Mouse (Mus musculus): ENCODE measurements at regions not wholly inside any gene's neighbourhood (a gene's known extent, or its start where the extent isn't known, plus 50 kb on each side); places are given as distances from the start of the nearest gene placed in this dataset.

- Histone ChIP-seq H3K4me1 (no peaks in the 10 kb centered on the region), H3K4me2 (no peak overlapping the region), H3K9ac (no peak overlapping the region), H3K4me3 (no peak overlapping the region), H3K9me3 (no peaks in the 10 kb centered on the region), H3K27ac (no peak overlapping the region), H3K36me3 (replicated peaks) (no peaks in the 10 kb centered on the region), H3K27me3 (replicated peaks) (no peaks in the 10 kb centered on the region)
- WGBS = 89% methylated on average over 3 of the region's 3 CpGs
- no peak for ATAC-seq (replicated peaks)
Measured at GRCm38 (mm10) chr15:37166744-37167143, 159.2 kb upstream of the Zfp706 start.

- Histone ChIP-seq H3K4me3 (no peak overlapping the region), H3K27ac (no peak overlapping the region), H3K27me3 (replicated peaks) (no peaks in the 10 kb centered on the region), H3K9ac (no peak overlapping the region), H3K9me3 (no peaks in the 10 kb centered on the region), H3K4me1 (no peaks in the 10 kb centered on the region), H3K36me3 (replicated peaks) (no peaks in the 10 kb centered on the region), H3K4me2 (no peak overlapping the region)
- 32% methylated on average over 12 of the region's 12 CpGs for WGBS
- ATAC-seq (replicated peaks) = no peak
Measured at GRCm38 (mm10) chr15:37165887-37166507, 158.4 kb upstream of the Zfp706 start.

- Histone ChIP-seq H3K4me2 (no peak overlapping the region), H3K9ac (no peak overlapping the region), H3K4me3 (no peak overlapping the region), H3K4me1 (no peaks in the 10 kb centered on the region), H3K9me3 (no peaks in the 10 kb centered on the region), H3K27ac (no peak overlapping the region), H3K27me3 (replicated peaks) (no peaks in the 10 kb centered on the region), H3K36me3 (replicated peaks) (no peaks in the 10 kb centered on the region)
- WGBS = 53% methylated on average over 2 of the region's 2 CpGs
- no peak for ATAC-seq (replicated peaks)
Measured at GRCm38 (mm10) chr15:37165216-37165615, 157.6 kb upstream of the Zfp706 start.

GRCm38 (mm10) chr15:37164191-37165135 lies 156.9 kb upstream of the Zfp706 start:
- Histone ChIP-seq H3K9ac (no peak overlapping the region), H3K4me3 (no peak overlapping the region), H3K4me1 (no peaks in the 10 kb centered on the region), H3K27ac (no peak overlapping the region), H3K4me2 (no peak overlapping the region), H3K27me3 (replicated peaks) (no peaks in the 10 kb centered on the region), H3K36me3 (replicated peaks) (no peaks in the 10 kb centered on the region), H3K9me3 (no peaks in the 10 kb centered on the region)
- no peak for ATAC-seq (replicated peaks)
- WGBS = 32% methylated on average over 15 of the region's 15 CpGs

- Histone ChIP-seq H3K36me3 (replicated peaks) (no peaks in the 10 kb centered on the region), H3K9ac (no peak overlapping the region), H3K27me3 (replicated peaks) (no peaks in the 10 kb centered on the region), H3K4me2 (no peak overlapping the region), H3K4me1 (no peaks in the 10 kb centered on the region; the same call in 1 of the 2 replicates), H3K27ac (no peak overlapping the region), H3K4me3 (no peak overlapping the region), H3K9me3 (no peaks in the 10 kb centered on the region)
- no peak for ATAC-seq (replicated peaks)
- 77% methylated on average over 4 of the region's 4 CpGs for WGBS
Measured at GRCm38 (mm10) chr15:37159956-37160355, 152.4 kb upstream of the Zfp706 start.

- H3K4me3 ChIP-seq = no peak overlapping the region
- 15% methylated on average over 4 of the region's 4 CpGs for WGBS
- no peak overlapping the region for H3K9ac ChIP-seq
- no peak for ATAC-seq (replicated peaks)
- no peaks in the 10 kb centered on the region; the same call in 1 of the 2 replicates for H3K4me1 ChIP-seq
- no peak overlapping the region for H3K4me2 ChIP-seq
- no peak overlapping the region for H3K27ac ChIP-seq
- no peaks in the 10 kb centered on the region for H3K27me3 ChIP-seq (replicated peaks)
- H3K36me3 ChIP-seq (replicated peaks) = no peaks in the 10 kb centered on the region
- no peaks in the 10 kb centered on the region for H3K9me3 ChIP-seq
Measured at GRCm38 (mm10) chr15:37159349-37159748, 151.8 kb upstream of the Zfp706 start.

- H3K9me3 ChIP-seq = no peaks in the 10 kb centered on the region
- H3K4me3 ChIP-seq = no peak overlapping the region
- 69% methylated on average over 4 of the region's 4 CpGs for WGBS
- no peak overlapping the region for H3K27ac ChIP-seq
- no peak overlapping the region for H3K9ac ChIP-seq
- H3K4me2 ChIP-seq = no peak overlapping the region
- ATAC-seq (replicated peaks) = no peak
- no peaks in the 10 kb centered on the region for H3K36me3 ChIP-seq (replicated peaks)
- no peaks in the 10 kb centered on the region; the same call in 1 of the 2 replicates for H3K4me1 ChIP-seq
- H3K27me3 ChIP-seq (replicated peaks) = no peaks in the 10 kb centered on the region
Measured at GRCm38 (mm10) chr15:37157386-37157785, 149.8 kb upstream of the Zfp706 start.

GRCm38 (mm10) chr15:37154934-37155333 lies 147.4 kb upstream of the Zfp706 start:
- Histone ChIP-seq H3K4me2 (no peak overlapping the region), H3K4me1 (no peaks in the 10 kb centered on the region; the same call in 1 of the 2 replicates), H3K9me3 (no peaks in the 10 kb centered on the region), H3K4me3 (no peak overlapping the region), H3K36me3 (replicated peaks) (no peaks in the 10 kb centered on the region), H3K27ac (no peak overlapping the region), H3K27me3 (replicated peaks) (no peaks in the 10 kb centered on the region), H3K9ac (no peak overlapping the region)
- 90% methylated on average over 4 of the region's 4 CpGs for WGBS
- no peak for ATAC-seq (replicated peaks)

GRCm38 (mm10) chr15:37153177-37153576 lies 145.6 kb upstream of the Zfp706 start:
- Histone ChIP-seq H3K4me1 (no peaks in the 10 kb centered on the region), H3K9me3 (no peaks in the 10 kb centered on the region), H3K27me3 (replicated peaks) (no peaks in the 10 kb centered on the region), H3K27ac (no peak overlapping the region), H3K4me3 (no peak overlapping the region), H3K4me2 (no peak overlapping the region), H3K36me3 (replicated peaks) (no peaks in the 10 kb centered on the region), H3K9ac (no peak overlapping the region)
- 81% methylated on average over 6 of the region's 6 CpGs for WGBS
- no peak for ATAC-seq (replicated peaks)

GRCm38 (mm10) chr15:37135590-37136164 lies 128.1 kb upstream of the Zfp706 start:
- peak; percentile 74 for ATAC-seq (replicated peaks)
- Histone ChIP-seq H3K36me3 (replicated peaks) (no peaks in the 10 kb centered on the region), H3K9ac (peak overlapping the region; percentile 65), H3K9me3 (no peaks in the 10 kb centered on the region), H3K4me1 (peaks cover 20% of the 10 kb centered on the region), H3K27me3 (replicated peaks) (no peaks in the 10 kb centered on the region), H3K4me2 (peak overlapping the region; percentile 77), H3K4me3 (peak overlapping the region; percentile 46), H3K27ac (peak overlapping the region; percentile 81)
- WGBS = 2% methylated on average over 35 of the region's 35 CpGs

GRCm38 (mm10) chr15:37134913-37135589 lies 127.5 kb upstream of the Zfp706 start:
- Histone ChIP-seq H3K9ac (peak overlapping the region; percentile 65), H3K27ac (peak overlapping the region; percentile 81), H3K4me2 (peak overlapping the region; percentile 77), H3K4me1 (peaks cover 20% of the 10 kb centered on the region), H3K27me3 (replicated peaks) (no peaks in the 10 kb centered on the region), H3K9me3 (no peaks in the 10 kb centered on the region), H3K36me3 (replicated peaks) (no peaks in the 10 kb centered on the region), H3K4me3 (peak overlapping the region; percentile 46)
- 27% methylated on average over 20 of the region's 20 CpGs for WGBS
- peak; percentile 68 for ATAC-seq (replicated peaks)

GRCm38 (mm10) chr15:37134386-37134785 lies 126.8 kb upstream of the Zfp706 start:
- ATAC-seq (replicated peaks) = peak; percentile 45
- Histone ChIP-seq H3K9ac (no peak overlapping the region), H3K4me1 (peaks cover 20% of the 10 kb centered on the region), H3K27me3 (replicated peaks) (no peaks in the 10 kb centered on the region), H3K9me3 (no peaks in the 10 kb centered on the region), H3K4me2 (no peak overlapping the region), H3K27ac (peak overlapping the region; percentile 81; the same call in 1 of the 2 replicates), H3K4me3 (no peak overlapping the region), H3K36me3 (replicated peaks) (no peaks in the 10 kb centered on the region)
- 27% methylated on average over 4 of the region's 4 CpGs for WGBS
